In the genomic region with DNA sequence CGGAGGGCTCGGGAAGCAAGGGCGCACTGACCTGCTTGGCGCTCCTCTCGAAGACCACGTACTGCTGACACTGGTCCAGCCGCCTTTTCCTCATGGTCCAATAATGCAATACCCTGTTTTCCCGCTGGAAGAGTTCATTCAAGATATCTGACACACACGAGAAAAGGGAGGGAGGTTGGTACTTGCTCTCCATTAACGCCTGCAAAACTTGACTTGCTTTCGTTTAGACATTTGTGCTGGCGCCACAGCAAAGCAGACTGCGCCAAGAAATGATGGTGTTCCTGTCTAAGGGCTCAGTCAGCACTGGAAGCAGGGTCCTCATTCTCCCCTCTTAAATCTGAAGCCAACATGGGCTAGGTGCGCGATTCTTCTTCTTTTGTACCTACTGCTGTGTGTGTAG, we compare ENCODE assay signal across 25 mouse cellular contexts.
DNase-seq lines count a peak whose midpoint lies in the region; ATAC-seq and TF ChIP-seq lines count a peak whose summit lies in the region.
"Had no signal": no experiment of that assay in that cellular context is flagged by ENCODE, and none has a peak within 500 bp of the region (broad histone marks: within the 10 kb centered on the region; RNA-seq: fewer than 3 reads in every experiment).

No protein-coding gene starts in this region.

- TF ChIP-seq POLR2A in brain, embryonic 14.5 days (IDR thresholded peaks at IDR 0.05; ENCODE audit: borderline replicate concordance, extremely low read depth, insufficient read depth, insufficient read length, poor library complexity, severe bottlenecking) = no peak
- TF ChIP-seq POLR2A in myocyte (IDR thresholded peaks at IDR 0.05; ENCODE audit: insufficient read length, low read depth) = no peak

- H3K4me1 ChIP-seq in forebrain, embryonic 14.5 days (ENCODE audit: control insufficient read depth, insufficient read depth, low read length) = no peaks in the 10 kb centered on the region
- H3K4me1 ChIP-seq in forebrain, embryonic 12.5 days = no peaks in the 10 kb centered on the region
- H3K4me1 ChIP-seq in E14TG2a.4 (replicated peaks; ENCODE audit: low read depth, low read length) = peaks cover 17% of the 10 kb centered on the region; the same call in 1 of the 2 replicates
- H3K4me1 ChIP-seq: hindbrain, embryonic 10.5 days had no signal

- DNase-seq in forebrain, embryonic 14.5 days (ENCODE audit: low spot score) = peak; percentile 41
- DNase-seq in brain, embryonic 14.5 days (ENCODE audit: low read depth) = peak; percentile 57
- DNase-seq in left cerebral cortex, adult 2 months (ENCODE audit: extremely low spot score in 1 of 2, low spot score in 2 of 2) = no peak
- DNase-seq in kidney, postnatal 36 days = no peak
- DNase-seq: adrenal gland, adult 8-10 months; adrenal gland, postnatal 25 days; B cell, adult 2 months; cerebellum, adult 18-20 months; cerebellum, adult 9-10 months; cerebellum, postnatal 14 days; gastrocnemius, postnatal 25 days; heart, adult 18-20 months; heart, postnatal 10 days; heart, postnatal 36 days had no signal

- H3K4me3 ChIP-seq in forebrain, embryonic 14.5 days (ENCODE audit: low read depth, low read length) = no peak overlapping the region
- H3K4me3 ChIP-seq in forebrain, embryonic 12.5 days (replicated peaks) = no peak overlapping the region
- H3K4me3 ChIP-seq in E14TG2a.4 (replicated peaks; ENCODE audit: low read length) = peak overlapping the region; percentile 21; the same call in 1 of the 2 replicates
- no peak overlapping the region for H3K4me3 ChIP-seq in myocyte
- no peak overlapping the region for H3K4me3 ChIP-seq in left cerebral cortex, adult 2 months
- H3K4me3 ChIP-seq: heart, embryonic 12.5 days; heart, embryonic 15.5 days; hindbrain, embryonic 10.5 days; hindbrain, embryonic 13.5 days; intestine, embryonic 15.5 days had no signal

- no peak overlapping the region for H3K9ac ChIP-seq in forebrain, embryonic 14.5 days (ENCODE audit: low read length)
- H3K9ac ChIP-seq in forebrain, embryonic 12.5 days = no peak overlapping the region
- H3K9ac ChIP-seq: heart, embryonic 12.5 days; heart, embryonic 15.5 days; hindbrain, embryonic 13.5 days; intestine, embryonic 15.5 days had no signal

- intact Hi-C loops in left cerebral cortex, adult 2 months (cut with DNase I) = no loop called here

- H3K79me2 ChIP-seq in myocyte (ENCODE audit: control insufficient read depth, insufficient read depth) = no peaks in the 10 kb centered on the region

- H3ac ChIP-seq in myocyte (ENCODE audit: control insufficient read depth, insufficient read length) = no peak overlapping the region

- H3K36me3 ChIP-seq in forebrain, embryonic 14.5 days (ENCODE audit: control insufficient read depth, insufficient read depth, low read length) = peaks cover 94% of the 10 kb centered on the region
- peaks cover 84% of the 10 kb centered on the region for H3K36me3 ChIP-seq in forebrain, embryonic 12.5 days (replicated peaks)
- H3K36me3 ChIP-seq in E14TG2a.4 (ENCODE audit: insufficient read depth, low read length) (peaks cover 13% of the 10 kb centered on the region), myocyte (ENCODE audit: control insufficient read depth, insufficient read depth) (peaks cover 64% of the 10 kb centered on the region)

- WGBS in forebrain, embryonic 14.5 days = 74% methylated on average over 15 of the region's 15 CpGs
- WGBS in forebrain, embryonic 12.5 days = 91% methylated on average over 15 of the region's 15 CpGs

- no peak overlapping the region for H3K4me2 ChIP-seq in forebrain, embryonic 14.5 days (ENCODE audit: low read length)
- H3K4me2 ChIP-seq in forebrain, embryonic 12.5 days = no peak overlapping the region
- no peak overlapping the region for H3K4me2 ChIP-seq in myocyte (ENCODE audit: low read depth)
- H3K4me2 ChIP-seq: heart, embryonic 12.5 days; heart, embryonic 15.5 days; hindbrain, embryonic 13.5 days; intestine, embryonic 15.5 days had no signal

- H3K27ac ChIP-seq in forebrain, embryonic 14.5 days (ENCODE audit: low read depth, low read length) = no peak overlapping the region
- H3K27ac ChIP-seq in forebrain, embryonic 12.5 days = no peak overlapping the region
- no peak overlapping the region for H3K27ac ChIP-seq in left cerebral cortex, adult 2 months
- H3K27ac ChIP-seq: hindbrain, embryonic 10.5 days; hindbrain, embryonic 13.5 days; intestine, embryonic 15.5 days had no signal

- H3K9me3 ChIP-seq in forebrain, embryonic 14.5 days (replicated peaks; ENCODE audit: control insufficient read depth, low read length) = no peaks in the 10 kb centered on the region
- H3K9me3 ChIP-seq in forebrain, embryonic 12.5 days = no peaks in the 10 kb centered on the region
- no peaks in the 10 kb centered on the region for H3K9me3 ChIP-seq in E14TG2a.4 (ENCODE audit: low read length)
- H3K9me3 ChIP-seq: heart, embryonic 12.5 days; heart, embryonic 15.5 days; hindbrain, embryonic 10.5 days; hindbrain, embryonic 13.5 days; intestine, embryonic 15.5 days had no signal

- peak; percentile 38; the same call in 1 of the 2 replicates for ATAC-seq in forebrain, embryonic 14.5 days
- ATAC-seq in forebrain, embryonic 12.5 days (ENCODE audit: low FRiP score) = no peak
- ATAC-seq: activated CD4-positive, CD25-positive, alpha-beta regulatory T cell, adult 4 months; hindbrain, embryonic 16.5 days; intestine, embryonic 15.5 days had no signal

- no peaks in the 10 kb centered on the region for H3K27me3 ChIP-seq in forebrain, embryonic 14.5 days (replicated peaks; ENCODE audit: control insufficient read depth, insufficient read depth, low read length)
- no peaks in the 10 kb centered on the region for H3K27me3 ChIP-seq in forebrain, embryonic 12.5 days
- H3K27me3 ChIP-seq in E14TG2a.4 (ENCODE audit: insufficient read depth, low read length) = no peaks in the 10 kb centered on the region
- H3K27me3 ChIP-seq in myocyte (ENCODE audit: control insufficient read depth, insufficient read depth, insufficient read length) = no peaks in the 10 kb centered on the region
- H3K27me3 ChIP-seq: CH12.LX; heart, embryonic 12.5 days; heart, embryonic 15.5 days; hindbrain, embryonic 13.5 days; intestine, embryonic 15.5 days had no signal

- TF ChIP-seq CTCF in E14TG2a.4 (conservative IDR thresholded peaks at IDR 0.05; ENCODE audit: low read length) = no peak
- TF ChIP-seq CTCF in brain, embryonic 14.5 days (IDR thresholded peaks at IDR 0.05; ENCODE audit: borderline replicate concordance, extremely low read depth, insufficient read depth, insufficient read length) = no peak
- no peak for TF ChIP-seq CTCF in left cerebral cortex, adult 2 months (IDR thresholded peaks at IDR 0.05)

TF ChIP-seq in myocyte, 11 proteins besides CTCF, POLR2A, EP300 and RAD21:
- no peak for TF ChIP-seq TCF12 (IDR thresholded peaks at IDR 0.05; ENCODE audit: insufficient read depth, poor library complexity, severe bottlenecking)
- TF ChIP-seq POLR2AphosphoS2 (IDR thresholded peaks at IDR 0.05; ENCODE audit: insufficient read length, low read depth) = peak; percentile 33
- TF ChIP-seq MYOG (IDR thresholded peaks at IDR 0.05; ENCODE audit: control insufficient read depth in 1 of 3, insufficient read depth in 1 of 3, insufficient read length in 2 of 3, low read depth in 2 of 3) = no peak
- no peak for TF ChIP-seq CEBPB (IDR thresholded peaks at IDR 0.05; ENCODE audit: insufficient read depth, poor library complexity, severe bottlenecking)
TF ChIP-seq in myocyte: peak in this region for 1.

Comparison
In these comparisons a context has a peak if more than half of its experiments do, and no peak if none do; other contexts are left out.
1. DNase-seq: peak in forebrain, embryonic 14.5 days (single experiment) and brain, embryonic 14.5 days (single experiment); none in left cerebral cortex, adult 2 months (0 of 2) and kidney, postnatal 36 days (0 of 2).